Mouse (Mus musculus) cerebellum, adult 2 months (tissue): ENCODE measurements around the gene Cnot10.

Source experiments
- CTCF ChIP-seq: fragments of 200-500 bp; IDR thresholded peaks from 2 replicates; pipeline ENCODE4 v1.5.1; 2011; ENCODE audit warnings: low read depth, mild to moderate bottlenecking, control low read depth, low read length, moderate library complexity, borderline replicate concordance; ENCODE audit not compliant: insufficient read depth
- POLR2A ChIP-seq: fragments of 200-500 bp; IDR thresholded peaks from 2 replicates; pipeline ENCODE4 v1.6.1; 2011; ENCODE audit warnings: low read length, control low read depth, borderline replicate concordance; ENCODE audit not compliant: insufficient read depth

DNA sequence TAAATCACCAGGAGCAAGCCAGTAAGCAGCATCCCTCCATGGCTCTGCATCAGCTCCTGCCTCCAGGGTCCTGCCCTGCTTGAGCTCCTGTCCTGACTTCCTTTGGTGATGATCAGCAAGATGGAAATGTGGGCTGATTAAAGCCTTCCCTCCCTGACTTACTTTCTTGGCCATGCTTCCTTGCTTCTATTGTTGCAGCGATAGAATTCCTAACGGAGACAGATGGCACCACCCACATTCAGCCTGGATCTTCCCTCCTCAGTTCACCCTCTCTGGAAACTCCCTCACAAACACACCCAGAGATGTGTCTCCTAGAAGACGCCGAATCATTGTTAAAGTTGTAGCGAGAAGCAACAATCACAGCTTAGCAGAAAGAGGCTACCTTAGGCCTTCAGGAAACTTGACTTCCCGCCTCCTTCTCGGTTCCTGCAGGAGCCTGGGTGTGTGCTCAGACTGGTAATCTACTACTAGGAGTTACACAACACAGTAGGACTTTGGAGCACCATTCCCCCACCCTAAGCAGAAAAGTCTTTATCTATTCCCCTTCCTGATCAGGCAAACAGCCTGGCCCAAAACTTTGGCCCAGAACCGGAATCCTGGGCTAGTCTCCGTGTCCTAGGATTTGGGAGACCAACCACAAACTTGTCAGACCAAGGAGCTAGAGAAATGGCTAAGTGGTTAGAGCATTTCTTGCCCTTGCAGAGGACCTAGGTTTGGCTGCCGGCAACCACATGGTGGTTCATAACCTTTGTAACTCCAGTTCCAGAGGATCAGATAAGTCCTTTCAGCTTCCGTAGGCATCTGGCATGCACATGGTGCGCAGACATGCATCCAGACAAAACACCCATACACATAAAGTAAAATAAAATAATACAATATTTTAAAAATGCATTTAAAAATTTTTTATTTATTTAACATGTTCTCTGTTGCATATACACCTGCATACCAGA is 6.8 kb upstream of the Cnot10 start:
- TF ChIP-seq POLR2A, result no peak
- no peak for TF ChIP-seq CTCF
